Mouse (Mus musculus) hindbrain, embryonic 12.5 days (tissue): ENCODE data around the gene Polk. TPM values are rescaled to one million over a fixed set of nuclear protein-coding genes. Genes with fewer than 3 reads are reported as not detected.

Experiments used
- ATAC-seq: fragments of 200-750 bp; cut with Nextera tagmentation; 2 replicates; pipeline ENCODE4 v1.8.0; 2017; ENCODE audit warnings: moderate TSS enrichment; ENCODE audit not compliant: low FRiP score
- H3K27ac ChIP-seq: fragments of 300-500 bp; sonication (generic); 2 replicates; pipeline ENCODE4 v1.5.1; 2016; ENCODE audit warnings: mild to moderate bottlenecking
- H3K27me3 ChIP-seq: fragments of 300-500 bp; sonication (generic); 2 replicates; pipeline ENCODE4 v1.6.1; 2016; ENCODE audit warnings: mild to moderate bottlenecking
- H3K36me3 ChIP-seq: fragments of 300-500 bp; sonication (generic); 2 replicates; pipeline ENCODE4 v1.6.1; 2016; ENCODE audit warnings: mild to moderate bottlenecking
- H3K4me1 ChIP-seq: fragments of 300-500 bp; sonication (generic); 2 replicates; pipeline ENCODE4 v1.6.1; 2016
- H3K4me2 ChIP-seq: fragments of 300-500 bp; sonication (generic); replicated peaks from 2 replicates; pipeline ENCODE4 v1.6.1; 2016; ENCODE audit warnings: mild to moderate bottlenecking
- H3K4me3 ChIP-seq: fragments of 300-500 bp; sonication (generic); 2 replicates; pipeline ENCODE4 v1.5.1; 2016; ENCODE audit warnings: mild to moderate bottlenecking
- H3K9ac ChIP-seq: fragments of 300-500 bp; sonication (generic); 2 replicates; pipeline ENCODE4 v1.6.1; 2016; ENCODE audit warnings: mild to moderate bottlenecking, moderate library complexity
- H3K9me3 ChIP-seq: fragments of 300-500 bp; sonication (generic); replicated peaks from 2 replicates; pipeline ENCODE4 v1.6.1; 2016; ENCODE audit warnings: mild to moderate bottlenecking
- WGBS: fragments of 180-500 bp; shearing (Covaris S2); methylation state at CpG from one replicate; pipeline ENCODE4 v1.1.7; 2016; 5-methylcytosine and 5-hydroxymethylcytosine counted together
- polyA plus RNA-seq: library from polyadenylated mRNA; unstranded; fragments of >200 nt; fragmentation: Nextera tagmentation; extraction: Ambion mirVana; gene quantifications from 2 replicates; pipeline ENCODE4 v1.2.1, GENCODE M21; 2016

Gene Polk
- polyA plus RNA-seq, 1 experiment from 2014 or later: 7.4 TPM

- 95% methylated on average over 3 of the region's 3 CpGs for WGBS
- Histone ChIP-seq H3K9ac (no peak overlapping the region), H3K4me1 (no peaks in the 10 kb centered on the region), H3K36me3 (no peaks in the 10 kb centered on the region), H3K27ac (no peak overlapping the region), H3K27me3 (no peaks in the 10 kb centered on the region), H3K4me3 (no peak overlapping the region), H3K9me3 (no peaks in the 10 kb centered on the region), H3K4me2 (no peak overlapping the region)
- ATAC-seq: no peak
These were observed 15.4 kb downstream of the Polk start for GRCm38 (mm10) chr13:96527022-96527421.

- Histone ChIP-seq H3K4me2 (no peak overlapping the region), H3K36me3 (no peaks in the 10 kb centered on the region), H3K4me3 (no peak overlapping the region), H3K27me3 (no peaks in the 10 kb centered on the region), H3K4me1 (no peaks in the 10 kb centered on the region), H3K9ac (no peak overlapping the region), H3K9me3 (no peaks in the 10 kb centered on the region), H3K27ac (no peak overlapping the region)
- ATAC-seq: no peak
- 94% methylated on average over 3 of the region's 3 CpGs for WGBS
These were observed 21.1 kb downstream of the Polk start for GRCm38 (mm10) chr13:96521294-96521693.

GRCm38 (mm10) chr13:96517335-96517734 is 25.0 kb downstream of the Polk start:
- Histone ChIP-seq H3K27me3 (no peaks in the 10 kb centered on the region), H3K4me2 (no peak overlapping the region), H3K4me3 (no peak overlapping the region), H3K27ac (no peak overlapping the region), H3K9ac (no peak overlapping the region), H3K4me1 (no peaks in the 10 kb centered on the region), H3K36me3 (no peaks in the 10 kb centered on the region), H3K9me3 (no peaks in the 10 kb centered on the region)
- no peak for ATAC-seq
- 94% methylated on average over 2 of the region's 2 CpGs for WGBS

- Histone ChIP-seq H3K9ac (no peak overlapping the region), H3K27ac (no peak overlapping the region), H3K4me3 (no peak overlapping the region), H3K27me3 (no peaks in the 10 kb centered on the region), H3K4me2 (no peak overlapping the region), H3K36me3 (no peaks in the 10 kb centered on the region), H3K4me1 (no peaks in the 10 kb centered on the region), H3K9me3 (no peaks in the 10 kb centered on the region)
- WGBS: 96% methylated on average over 9 of the region's 9 CpGs
- ATAC-seq: no peak
These were observed 26.1 kb downstream of the Polk start for GRCm38 (mm10) chr13:96516249-96516648.

GRCm38 (mm10) chr13:96514154-96514942 is 28.0 kb downstream of the Polk start:
- Histone ChIP-seq H3K27ac (no peak overlapping the region), H3K27me3 (no peaks in the 10 kb centered on the region), H3K36me3 (no peaks in the 10 kb centered on the region), H3K4me2 (no peak overlapping the region), H3K4me1 (no peaks in the 10 kb centered on the region), H3K9me3 (no peaks in the 10 kb centered on the region), H3K4me3 (no peak overlapping the region), H3K9ac (no peak overlapping the region)
- WGBS: 93% methylated on average over 5 of the region's 5 CpGs
- ATAC-seq: no peak

- 77% methylated on average over 5 of the region's 5 CpGs for WGBS
- no peak for ATAC-seq
These were observed 30.5 kb downstream of the Polk start for GRCm38 (mm10) chr13:96511893-96512292.

GRCm38 (mm10) chr13:96511262-96511661 is 31.1 kb downstream of the Polk start:
- Histone ChIP-seq H3K9me3 (no peaks in the 10 kb centered on the region), H3K36me3 (no peaks in the 10 kb centered on the region), H3K4me3 (no peak overlapping the region), H3K27me3 (no peaks in the 10 kb centered on the region), H3K9ac (no peak overlapping the region), H3K4me2 (no peak overlapping the region), H3K27ac (no peak overlapping the region), H3K4me1 (no peaks in the 10 kb centered on the region)
- ATAC-seq: no peak
- 86% methylated on average over 1 of the region's 1 CpGs for WGBS

More at GRCm38 (mm10) chr13:96511893-96512292, 30.5 kb downstream of the Polk start:
- Histone ChIP-seq H3K4me2 (no peak overlapping the region), H3K9ac (no peak overlapping the region), H3K27me3 (no peaks in the 10 kb centered on the region), H3K9me3 (no peaks in the 10 kb centered on the region), H3K4me1 (no peaks in the 10 kb centered on the region), H3K36me3 (no peaks in the 10 kb centered on the region), H3K27ac (no peak overlapping the region), H3K4me3 (no peak overlapping the region)

GRCm38 (mm10) chr13:96510635-96511034 is 31.7 kb downstream of the Polk start:
- Histone ChIP-seq H3K27me3 (no peaks in the 10 kb centered on the region), H3K4me3 (no peak overlapping the region), H3K9me3 (no peaks in the 10 kb centered on the region), H3K4me1 (no peaks in the 10 kb centered on the region), H3K9ac (no peak overlapping the region), H3K27ac (no peak overlapping the region), H3K4me2 (no peak overlapping the region), H3K36me3 (no peaks in the 10 kb centered on the region)
- no peak for ATAC-seq
- 88% methylated on average over 13 of the region's 13 CpGs for WGBS

GRCm38 (mm10) chr13:96507541-96507940 is 34.8 kb downstream of the Polk start:
- H3K27ac ChIP-seq: no peak overlapping the region
- H3K4me2 ChIP-seq: no peak overlapping the region
- H3K27me3 ChIP-seq: no peaks in the 10 kb centered on the region
- H3K9me3 ChIP-seq: no peaks in the 10 kb centered on the region
- no peaks in the 10 kb centered on the region for H3K4me1 ChIP-seq
- no peaks in the 10 kb centered on the region for H3K36me3 ChIP-seq
- 93% methylated on average over 4 of the region's 4 CpGs for WGBS
- no peak overlapping the region for H3K4me3 ChIP-seq
- no peak for ATAC-seq
- H3K9ac ChIP-seq: no peak overlapping the region

GRCm38 (mm10) chr13:96506313-96506712 is 36.1 kb downstream of the Polk start:
- no peaks in the 10 kb centered on the region for H3K4me1 ChIP-seq
- no peak overlapping the region for H3K4me2 ChIP-seq
- H3K9ac ChIP-seq: no peak overlapping the region
- no peaks in the 10 kb centered on the region for H3K27me3 ChIP-seq
- ATAC-seq: no peak
- no peak overlapping the region for H3K27ac ChIP-seq
- WGBS: 89% methylated on average over 6 of the region's 6 CpGs
- no peaks in the 10 kb centered on the region for H3K9me3 ChIP-seq
- H3K36me3 ChIP-seq: no peaks in the 10 kb centered on the region
- no peak overlapping the region for H3K4me3 ChIP-seq

GRCm38 (mm10) chr13:96505661-96506060 is 36.7 kb downstream of the Polk start:
- ATAC-seq: no peak
- Histone ChIP-seq H3K4me1 (no peaks in the 10 kb centered on the region), H3K9me3 (no peaks in the 10 kb centered on the region), H3K4me2 (no peak overlapping the region), H3K4me3 (no peak overlapping the region), H3K27me3 (no peaks in the 10 kb centered on the region), H3K36me3 (no peaks in the 10 kb centered on the region), H3K9ac (no peak overlapping the region), H3K27ac (no peak overlapping the region)
- 83% methylated on average over 4 of the region's 4 CpGs for WGBS

GRCm38 (mm10) chr13:96499891-96500290 is 42.5 kb downstream of the Polk start:
- Histone ChIP-seq H3K27me3 (no peaks in the 10 kb centered on the region), H3K4me3 (no peak overlapping the region), H3K9ac (no peak overlapping the region), H3K4me2 (no peak overlapping the region), H3K27ac (no peak overlapping the region), H3K9me3 (no peaks in the 10 kb centered on the region), H3K36me3 (no peaks in the 10 kb centered on the region), H3K4me1 (no peaks in the 10 kb centered on the region)
- 76% methylated on average over 2 of the region's 2 CpGs for WGBS
- no peak for ATAC-seq

GRCm38 (mm10) chr13:96496630-96497029 is 45.7 kb downstream of the Polk start:
- Histone ChIP-seq H3K27me3 (no peaks in the 10 kb centered on the region), H3K4me2 (no peak overlapping the region), H3K4me3 (no peak overlapping the region), H3K4me1 (no peaks in the 10 kb centered on the region), H3K36me3 (no peaks in the 10 kb centered on the region), H3K27ac (no peak overlapping the region), H3K9ac (no peak overlapping the region), H3K9me3 (no peaks in the 10 kb centered on the region)
- WGBS: 93% methylated on average over 8 of the region's 8 CpGs
- ATAC-seq: no peak
